Mouse (Mus musculus) lung, embryonic 14.5 days (tissue): ENCODE data around the gene Bank1. TPM values are rescaled to one million over a fixed set of nuclear protein-coding genes. Genes with fewer than 3 reads are reported as not detected.

Source experiments
- ATAC-seq: fragments of 200-750 bp; cut with Nextera tagmentation; 2 replicates; pipeline ENCODE4 v1.8.0; 2017; ENCODE audit warnings: mild to moderate bottlenecking, moderate TSS enrichment, moderate library complexity; ENCODE audit not compliant: insufficient read depth
- DNase-seq: peaks from one replicate; pipeline ENCODE4 v3.0.0-alpha.2; 2015
- H3K27ac ChIP-seq: fragments of 300-500 bp; sonication (generic); 2 replicates; pipeline ENCODE4 v1.5.1; 2014; ENCODE audit warnings: low read depth, mild to moderate bottlenecking, moderate library complexity
- H3K27me3 ChIP-seq: fragments of 300-500 bp; sonication (generic); 2 replicates; pipeline ENCODE4 v1.6.1; 2014; ENCODE audit warnings: low read length, control low read depth; ENCODE audit not compliant: insufficient read depth
- H3K36me3 ChIP-seq: fragments of 300-500 bp; sonication (generic); 2 replicates; pipeline ENCODE4 v1.6.1; 2014; ENCODE audit warnings: control low read depth; ENCODE audit not compliant: insufficient read depth
- H3K4me1 ChIP-seq: fragments of 300-500 bp; sonication (generic); 2 replicates; pipeline ENCODE4 v1.6.1; 2014; ENCODE audit warnings: antibody characterized with exemption, control low read depth; ENCODE audit not compliant: insufficient read depth
- H3K4me2 ChIP-seq: fragments of 300-500 bp; sonication (generic); 2 replicates; pipeline ENCODE4 v1.6.1; 2014; ENCODE audit warnings: mild to moderate bottlenecking
- H3K4me3 ChIP-seq: fragments of 300-500 bp; sonication (generic); 2 replicates; pipeline ENCODE4 v1.5.1; 2014; ENCODE audit warnings: low read depth, low read length
- H3K9ac ChIP-seq: fragments of 300-500 bp; sonication (generic); 2 replicates; pipeline ENCODE4 v1.6.1; 2014
- H3K9me3 ChIP-seq: fragments of 300-500 bp; sonication (generic); 2 replicates; pipeline ENCODE4 v1.6.1; 2016; ENCODE audit warnings: low read depth, low read length, control low read depth
- CTCF ChIP-seq: IDR thresholded peaks from 2 replicates; pipeline ENCODE4 v1.5.1; 2016; ENCODE audit warnings: antibody characterized with exemption, low read depth
- WGBS: fragments of 180-500 bp; shearing (Covaris S2); extraction: QIAGEN DNeasy Blood & Tissue Kit; methylation state at CpG from one replicate; pipeline ENCODE4 v1.1.7; 2014; 5-methylcytosine and 5-hydroxymethylcytosine counted together
- polyA plus RNA-seq: library from polyadenylated mRNA; unstranded; fragments of >200 nt; fragmentation: Nextera tagmentation; extraction: Ambion mirVana; gene quantifications from 2 replicates; pipeline ENCODE4 v1.2.1, GENCODE M21; 2014

Bank1 gene
- polyA plus RNA-seq, 1 experiment from 2014 or later, result 0.74 TPM

DNA sequence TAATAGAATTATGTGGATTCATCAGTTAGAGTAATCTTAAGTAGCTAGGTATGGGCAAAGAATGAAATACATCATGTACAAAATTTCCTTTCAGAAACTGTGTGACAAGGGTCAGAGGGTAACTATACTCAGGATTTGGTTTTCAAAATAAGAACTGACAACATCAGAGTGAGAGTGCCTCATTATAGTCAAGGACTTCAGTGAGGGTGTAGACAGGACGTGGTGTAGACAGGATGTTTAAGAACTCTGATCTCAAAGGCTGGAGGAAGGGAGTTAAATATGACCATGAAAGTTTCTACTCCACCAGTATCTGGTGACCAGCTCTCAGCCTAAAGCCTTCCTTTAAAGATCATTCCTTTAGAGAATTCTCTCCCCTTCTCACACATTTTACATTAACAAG is 219.4 kb downstream of the Bank1 start:
- Histone ChIP-seq H3K9me3 (no peaks in the 10 kb centered on the region), H3K27me3 (no peaks in the 10 kb centered on the region), H3K9ac (no peak overlapping the region), H3K4me2 (no peak overlapping the region), H3K4me3 (no peak overlapping the region), H3K36me3 (no peaks in the 10 kb centered on the region), H3K27ac (no peak overlapping the region), H3K4me1 (no peaks in the 10 kb centered on the region)
- 20% methylated on average over 1 of the region's 1 CpGs for WGBS
- ATAC-seq (no peak), DNase-seq (peak; percentile 8)
- TF ChIP-seq CTCF, result no peak

DNA sequence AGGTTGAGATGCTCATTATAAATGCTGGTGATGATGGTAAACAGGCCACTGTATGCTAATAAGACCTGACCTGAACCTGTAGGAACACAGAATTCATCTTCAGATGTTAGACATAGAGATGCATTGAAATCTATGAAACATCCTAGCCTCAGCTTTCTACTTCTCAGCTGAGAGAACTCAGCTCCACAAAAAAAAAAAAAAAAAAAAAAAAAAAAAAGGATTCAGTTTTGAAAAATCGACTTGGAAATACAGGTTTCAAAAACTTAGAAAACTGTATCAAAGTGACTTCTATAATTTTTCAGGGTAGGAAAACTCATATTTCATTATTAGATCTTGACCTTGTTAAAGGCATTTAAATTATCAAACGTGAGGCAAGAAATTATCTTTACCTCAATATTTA is 222.5 kb downstream of the Bank1 start:
- H3K9ac ChIP-seq, result no peak overlapping the region
- no peak overlapping the region for H3K27ac ChIP-seq
- no peak overlapping the region for H3K4me3 ChIP-seq
- ATAC-seq (no peak), DNase-seq (no peak)
- H3K4me2 ChIP-seq, result no peak overlapping the region
- H3K36me3 ChIP-seq, result no peaks in the 10 kb centered on the region
- no peaks in the 10 kb centered on the region for H3K27me3 ChIP-seq
- WGBS, result 75% methylated on average over 2 of the region's 2 CpGs
- H3K4me1 ChIP-seq, result no peaks in the 10 kb centered on the region
- no peaks in the 10 kb centered on the region for H3K9me3 ChIP-seq
- no peak for TF ChIP-seq CTCF

DNA sequence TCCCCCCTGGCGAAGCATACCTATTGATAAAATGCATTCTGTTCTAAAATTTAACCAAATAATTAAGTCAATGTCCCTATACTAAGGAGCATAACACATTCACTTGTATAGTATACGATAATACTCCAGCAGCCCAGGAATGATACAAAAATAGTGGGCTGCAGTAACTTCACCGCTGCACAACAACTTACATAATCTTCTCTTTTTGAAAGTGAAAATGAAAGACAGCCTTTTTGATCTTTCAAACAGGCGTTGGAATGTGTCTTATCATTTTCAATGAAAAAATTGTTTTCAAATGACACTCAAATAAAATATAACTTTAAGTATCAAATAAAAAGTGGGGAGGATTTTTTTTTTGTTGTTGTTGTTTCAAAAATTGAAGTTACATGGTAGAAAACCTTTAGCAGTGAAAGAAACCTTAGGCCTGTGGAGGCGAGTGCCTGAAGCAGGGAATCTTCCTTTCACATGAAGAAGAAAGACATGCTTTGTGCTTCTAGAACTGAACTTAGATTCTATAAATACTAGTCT is 224.8 kb downstream of the Bank1 start:
- Histone ChIP-seq H3K4me1 (no peaks in the 10 kb centered on the region), H3K9me3 (no peaks in the 10 kb centered on the region), H3K9ac (no peak overlapping the region), H3K4me3 (no peak overlapping the region), H3K36me3 (no peaks in the 10 kb centered on the region), H3K27me3 (no peaks in the 10 kb centered on the region), H3K27ac (no peak overlapping the region), H3K4me2 (no peak overlapping the region)
- TF ChIP-seq CTCF, result no peak
- ATAC-seq (no peak), DNase-seq (no peak)
- 73% methylated on average over 5 of the region's 5 CpGs for WGBS

DNA sequence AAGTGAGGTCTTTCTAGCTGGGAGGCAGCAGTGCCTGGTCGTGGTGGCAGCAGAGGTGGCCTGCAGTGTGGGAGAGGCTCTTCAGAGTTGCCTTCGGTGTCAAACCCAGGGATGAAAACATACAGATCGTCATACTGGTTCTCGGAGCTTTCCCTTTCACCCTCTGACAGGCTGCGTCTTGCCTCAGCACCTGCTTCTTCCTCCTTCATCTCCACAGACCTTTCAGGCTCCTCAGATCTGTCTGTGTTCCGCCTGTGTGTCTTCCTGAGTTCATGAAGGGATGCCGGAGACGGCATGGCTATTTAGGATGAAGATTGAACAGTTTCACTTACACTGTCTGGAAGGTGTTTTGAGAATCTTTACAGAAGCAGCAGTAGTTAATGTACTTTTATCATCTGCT is 225.6 kb downstream of the Bank1 start:
- ATAC-seq (no peak), DNase-seq (no peak)
- no peaks in the 10 kb centered on the region for H3K4me1 ChIP-seq
- no peaks in the 10 kb centered on the region for H3K27me3 ChIP-seq
- no peak overlapping the region for H3K4me3 ChIP-seq
- TF ChIP-seq CTCF, result no peak
- no peak overlapping the region for H3K27ac ChIP-seq
- H3K9me3 ChIP-seq, result no peaks in the 10 kb centered on the region
- H3K4me2 ChIP-seq, result no peak overlapping the region
- no peaks in the 10 kb centered on the region for H3K36me3 ChIP-seq
- WGBS, result 67% methylated on average over 8 of the region's 8 CpGs
- no peak overlapping the region for H3K9ac ChIP-seq

DNA sequence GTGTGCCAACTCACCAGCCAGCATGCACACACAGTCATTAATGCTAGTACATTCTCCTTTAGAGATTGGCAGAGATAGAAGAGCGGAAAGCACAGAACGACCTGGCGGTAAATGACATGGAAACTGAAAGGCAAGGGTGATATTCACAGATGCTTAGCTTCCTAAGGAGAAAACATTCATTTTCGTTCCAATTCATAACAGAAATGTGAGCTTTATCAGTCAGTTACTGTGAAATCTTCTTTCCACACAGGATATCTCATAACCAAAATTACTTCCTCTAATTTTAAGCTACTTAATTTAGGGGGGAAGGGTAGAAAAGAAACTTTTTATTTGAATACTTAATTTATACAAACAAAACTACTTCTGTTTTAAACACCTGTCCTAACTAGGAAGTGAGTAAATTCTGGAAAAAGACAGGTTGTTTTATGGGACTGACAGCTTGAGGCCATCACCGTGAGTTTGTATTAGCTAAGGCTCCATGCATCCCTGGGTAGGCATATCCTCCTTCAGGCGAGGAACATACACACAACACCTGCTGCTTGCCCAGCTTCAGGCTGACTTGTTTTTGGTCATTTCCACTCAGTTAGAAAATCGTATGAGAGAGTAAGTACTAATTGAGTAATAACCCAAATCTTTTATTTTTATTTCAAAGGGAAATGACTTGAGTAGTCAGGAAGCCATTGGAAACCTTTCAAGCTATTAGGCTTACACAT is 238.8 kb downstream of the Bank1 start:
- 69% methylated on average over 7 of the region's 7 CpGs for WGBS
- H3K4me2 ChIP-seq, result no peak overlapping the region
- H3K27ac ChIP-seq, result no peak overlapping the region
- no peaks in the 10 kb centered on the region for H3K4me1 ChIP-seq
- no peak for ATAC-seq
- DNase-seq, result no peak
- no peaks in the 10 kb centered on the region for H3K36me3 ChIP-seq
- H3K9ac ChIP-seq, result no peak overlapping the region
- no peaks in the 10 kb centered on the region for H3K9me3 ChIP-seq
- no peaks in the 10 kb centered on the region for H3K27me3 ChIP-seq
- no peak overlapping the region for H3K4me3 ChIP-seq
- no peak for TF ChIP-seq CTCF

DNA sequence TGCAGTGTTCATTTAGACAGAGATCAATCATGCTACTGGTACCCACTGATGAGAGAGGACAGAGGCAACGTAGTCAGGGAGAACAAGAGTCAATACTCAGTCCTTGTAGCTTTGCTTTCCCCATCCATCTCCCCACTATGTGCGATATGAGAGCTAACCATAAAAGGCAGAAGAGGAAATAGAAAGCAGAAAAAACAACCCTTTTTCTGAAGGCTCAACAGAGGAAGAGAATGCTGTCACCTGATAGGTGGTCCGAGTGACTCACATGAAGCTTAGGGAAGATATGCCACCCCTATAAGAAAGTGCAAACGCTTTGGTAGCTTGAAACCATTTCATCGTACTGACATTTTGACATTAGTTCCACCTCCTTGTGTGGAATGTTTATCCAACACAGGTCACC is 239.4 kb downstream of the Bank1 start:
- Histone ChIP-seq H3K27me3 (no peaks in the 10 kb centered on the region), H3K4me1 (no peaks in the 10 kb centered on the region)

DNA sequence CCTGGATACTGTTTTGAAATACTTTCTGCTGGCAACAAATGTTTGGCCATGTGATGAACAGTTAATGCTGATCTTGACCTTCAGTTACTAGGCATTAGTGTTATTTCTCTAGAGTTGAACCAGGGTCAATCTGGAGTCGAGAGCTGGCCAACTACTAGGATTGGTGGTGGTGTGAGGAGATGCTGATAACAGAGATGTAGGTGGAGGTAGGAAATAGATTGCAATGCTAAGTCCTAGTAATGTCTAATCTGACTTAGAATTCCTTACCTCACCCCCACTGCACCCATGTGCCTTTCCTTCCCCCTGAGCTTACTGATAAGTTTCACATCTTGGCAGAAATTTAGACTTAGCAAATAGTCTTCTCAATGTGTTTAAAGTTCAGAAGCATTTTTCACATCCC is 240.8 kb downstream of the Bank1 start:
- ATAC-seq, result no peak
- WGBS, result 36% methylated on average over 1 of the region's 1 CpGs
- H3K27me3 ChIP-seq, result no peaks in the 10 kb centered on the region
- no peak overlapping the region for H3K27ac ChIP-seq
- no peaks in the 10 kb centered on the region for H3K9me3 ChIP-seq
- no peaks in the 10 kb centered on the region for H3K4me1 ChIP-seq
- no peak overlapping the region for H3K4me2 ChIP-seq
- H3K4me3 ChIP-seq, result no peak overlapping the region
- H3K36me3 ChIP-seq, result no peaks in the 10 kb centered on the region
- DNase-seq, result no peak
- no peak for TF ChIP-seq CTCF
- H3K9ac ChIP-seq, result no peak overlapping the region

More for the DNA sequence above, 239.4 kb downstream of the Bank1 start:
- no peaks in the 10 kb centered on the region for H3K9me3 ChIP-seq
- DNase-seq, result no peak
- no peak overlapping the region for H3K27ac ChIP-seq
- no peak for TF ChIP-seq CTCF
- no peak overlapping the region for H3K4me2 ChIP-seq
- no peak for ATAC-seq
- H3K4me3 ChIP-seq, result no peak overlapping the region
- H3K36me3 ChIP-seq, result no peaks in the 10 kb centered on the region
- H3K9ac ChIP-seq, result no peak overlapping the region
- WGBS, result 50% methylated on average over 5 of the region's 5 CpGs
